Mouse (Mus musculus) cortical plate, adult 2 months (tissue): ENCODE results near the gene Cd68.

Experiments used
- CTCF ChIP-seq: fragments of 200-500 bp; IDR thresholded peaks from 2 replicates; pipeline ENCODE4 v1.5.1; 2011; ENCODE audit warnings: mild to moderate bottlenecking, control low read depth, low read length; ENCODE audit not compliant: insufficient read depth; ENCODE audit errors: extremely low read depth
- POLR2A ChIP-seq: fragments of 200-500 bp; IDR thresholded peaks from 2 replicates; pipeline ENCODE4 v1.6.1; 2011; ENCODE audit warnings: mild to moderate bottlenecking, low read length, control low read depth; ENCODE audit not compliant: insufficient read depth; ENCODE audit errors: extremely low read depth

GRCm38 (mm10) chr11:69656065-69656455 is 9.9 kb downstream of the Cd68 start:
- no peak for TF ChIP-seq POLR2A
- TF ChIP-seq CTCF, result no peak
